Mouse (Mus musculus): Measurements from ENCODE around the gene Csrp1.

- no peak for TF ChIP-seq TAL1 (IDR thresholded peaks at IDR 0.05; ENCODE audit: low read length)
- TF ChIP-seq GATA1 (IDR thresholded peaks at IDR 0.05; ENCODE audit: low read length) = no peak
Measured at GRCm38 (mm10) chr1:135744987-135745386, 25.1 kb downstream of the Csrp1 start.

All from erythroblast, embryonic 14.5 days (primary cell).